Mouse (Mus musculus): ENCODE measurements at regions not wholly inside any gene's neighbourhood (a gene's known extent, or its start where the extent isn't known, plus 50 kb on each side); places are given as distances from the start of the nearest gene placed in this dataset.

GRCm38 (mm10) chr19:25729103-25729502, 56.9 kb downstream of the Dmrt2 start:
- DNase-seq (ENCODE audit: low spot score) (no peak), ATAC-seq (replicated peaks; ENCODE audit: insufficient number of reproducible peaks, low FRiP score, low TSS enrichment, low read depth) (no peak)
- no peaks in the 10 kb centered on the region for H3K36me3 ChIP-seq (replicated peaks; ENCODE audit: control insufficient read depth, insufficient read depth, low read depth, low read length)
- no peak overlapping the region for H3K4me3 ChIP-seq (ENCODE audit: low read depth, low read length)
- no peaks in the 10 kb centered on the region for H3K4me1 ChIP-seq (ENCODE audit: control insufficient read depth, insufficient read depth, low read length)
- H3K27me3 ChIP-seq (ENCODE audit: control insufficient read depth, insufficient read depth, low read length) = no peaks in the 10 kb centered on the region
- no peak overlapping the region for H3K9ac ChIP-seq (replicated peaks; ENCODE audit: low read length)
- no peaks in the 10 kb centered on the region for H3K9me3 ChIP-seq (replicated peaks; ENCODE audit: control insufficient read depth, low read length)
- H3K4me2 ChIP-seq (ENCODE audit: low read depth, low read length) = no peak overlapping the region
- H3K27ac ChIP-seq (replicated peaks; ENCODE audit: low read depth, low read length) = no peak overlapping the region
- WGBS = 84% methylated on average over 5 of the region's 5 CpGs

DNA sequence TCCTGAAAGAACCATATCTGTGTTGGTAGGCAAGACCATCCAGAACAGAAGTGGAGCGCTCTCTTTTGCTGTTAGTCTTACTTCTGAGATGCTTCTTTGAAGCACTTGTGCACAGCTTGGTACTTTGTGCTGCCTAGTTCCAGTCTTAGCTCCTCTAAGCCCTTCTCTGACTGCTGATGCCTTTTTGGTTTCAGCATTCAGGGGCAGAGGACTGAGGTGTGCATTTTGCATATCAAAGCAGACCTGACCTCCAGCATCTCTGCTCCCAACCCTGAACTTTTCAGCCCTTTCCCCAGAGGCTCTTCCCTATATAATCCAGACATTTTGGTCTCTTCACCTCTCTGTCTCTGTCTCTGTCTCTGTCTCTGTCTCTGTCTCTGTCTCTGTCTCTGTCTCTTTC, 57.4 kb downstream of the Dmrt2 start:
- Histone ChIP-seq H3K9me3 (replicated peaks; ENCODE audit: control insufficient read depth, low read length) (no peaks in the 10 kb centered on the region), H3K27me3 (ENCODE audit: control insufficient read depth, insufficient read depth, low read length) (no peaks in the 10 kb centered on the region), H3K4me1 (ENCODE audit: control insufficient read depth, insufficient read depth, low read length) (no peaks in the 10 kb centered on the region), H3K27ac (replicated peaks; ENCODE audit: low read depth, low read length) (no peak overlapping the region), H3K4me2 (ENCODE audit: low read depth, low read length) (no peak overlapping the region), H3K4me3 (ENCODE audit: low read depth, low read length) (no peak overlapping the region), H3K36me3 (replicated peaks; ENCODE audit: control insufficient read depth, insufficient read depth, low read depth, low read length) (no peaks in the 10 kb centered on the region), H3K9ac (replicated peaks; ENCODE audit: low read length) (no peak overlapping the region)
- ATAC-seq (replicated peaks; ENCODE audit: insufficient number of reproducible peaks, low FRiP score, low TSS enrichment, low read depth) = no peak
- no peak for DNase-seq (ENCODE audit: low spot score)
- WGBS = 83% methylated on average over 1 of the region's 1 CpGs

DNA sequence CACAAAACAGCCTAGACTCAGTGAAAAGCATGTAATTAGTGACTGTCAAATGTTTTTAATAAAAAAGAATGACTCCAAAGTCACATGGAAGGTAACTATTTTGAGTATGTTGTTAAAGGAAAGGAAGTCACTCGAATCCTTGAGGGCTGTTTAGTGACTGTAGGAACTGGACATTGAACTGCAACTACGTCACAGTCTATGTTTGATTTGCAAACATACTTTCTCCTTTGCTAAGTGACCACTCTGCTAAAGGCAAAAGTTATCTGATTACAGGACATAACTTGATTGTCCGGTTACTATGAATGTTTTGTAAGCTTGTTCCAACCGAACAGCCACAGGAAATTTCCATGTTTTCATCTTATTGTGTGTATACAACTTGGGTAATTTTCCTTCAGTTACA, 106.2 kb downstream of the Dmrt2 start:
- H3K27ac ChIP-seq (replicated peaks; ENCODE audit: low read depth, low read length) = no peak overlapping the region
- H3K27me3 ChIP-seq (ENCODE audit: control insufficient read depth, insufficient read depth, low read length) = no peaks in the 10 kb centered on the region
- no peak overlapping the region for H3K9ac ChIP-seq (replicated peaks; ENCODE audit: low read length)
- H3K36me3 ChIP-seq (replicated peaks; ENCODE audit: control insufficient read depth, insufficient read depth, low read depth, low read length) = no peaks in the 10 kb centered on the region
- WGBS = 85% methylated on average over 4 of the region's 4 CpGs
- H3K4me2 ChIP-seq (ENCODE audit: low read depth, low read length) = no peak overlapping the region
- H3K4me1 ChIP-seq (ENCODE audit: control insufficient read depth, insufficient read depth, low read length) = no peaks in the 10 kb centered on the region
- no peaks in the 10 kb centered on the region for H3K9me3 ChIP-seq (replicated peaks; ENCODE audit: control insufficient read depth, low read length)
- DNase-seq (ENCODE audit: low spot score) (no peak), ATAC-seq (replicated peaks; ENCODE audit: insufficient number of reproducible peaks, low FRiP score, low TSS enrichment, low read depth) (no peak)
- no peak overlapping the region for H3K4me3 ChIP-seq (ENCODE audit: low read depth, low read length)

- ATAC-seq (replicated peaks; ENCODE audit: insufficient number of reproducible peaks, low FRiP score, low TSS enrichment, low read depth) = no peak
- no peaks in the 10 kb centered on the region for H3K4me1 ChIP-seq (ENCODE audit: control insufficient read depth, insufficient read depth, low read length)
- WGBS = 42% methylated on average over 7 of the region's 7 CpGs
- H3K27me3 ChIP-seq (ENCODE audit: control insufficient read depth, insufficient read depth, low read length) = no peaks in the 10 kb centered on the region
- no peak overlapping the region for H3K27ac ChIP-seq (replicated peaks; ENCODE audit: low read depth, low read length)
- H3K4me3 ChIP-seq (ENCODE audit: low read depth, low read length) = no peak overlapping the region
- DNase-seq (ENCODE audit: low spot score) = no peak
- H3K9ac ChIP-seq (replicated peaks; ENCODE audit: low read length) = no peak overlapping the region
- no peaks in the 10 kb centered on the region for H3K36me3 ChIP-seq (replicated peaks; ENCODE audit: control insufficient read depth, insufficient read depth, low read depth, low read length)
- no peak overlapping the region for H3K4me2 ChIP-seq (ENCODE audit: low read depth, low read length)
- no peaks in the 10 kb centered on the region for H3K9me3 ChIP-seq (replicated peaks; ENCODE audit: control insufficient read depth, low read length)
These were observed 107.1 kb downstream of the Dmrt2 start for GRCm38 (mm10) chr19:25779356-25779755.

- no peaks in the 10 kb centered on the region for H3K36me3 ChIP-seq (replicated peaks; ENCODE audit: control insufficient read depth, insufficient read depth, low read depth, low read length)
- no peak for ATAC-seq (replicated peaks; ENCODE audit: insufficient number of reproducible peaks, low FRiP score, low TSS enrichment, low read depth)
- H3K9me3 ChIP-seq (replicated peaks; ENCODE audit: control insufficient read depth, low read length) = no peaks in the 10 kb centered on the region
- H3K4me1 ChIP-seq (ENCODE audit: control insufficient read depth, insufficient read depth, low read length) = no peaks in the 10 kb centered on the region
- no peak overlapping the region for H3K9ac ChIP-seq (replicated peaks; ENCODE audit: low read length)
- H3K4me2 ChIP-seq (ENCODE audit: low read depth, low read length) = no peak overlapping the region
- no peak overlapping the region for H3K4me3 ChIP-seq (ENCODE audit: low read depth, low read length)
- H3K27ac ChIP-seq (replicated peaks; ENCODE audit: low read depth, low read length) = no peak overlapping the region
- no peaks in the 10 kb centered on the region for H3K27me3 ChIP-seq (ENCODE audit: control insufficient read depth, insufficient read depth, low read length)
- DNase-seq (ENCODE audit: low spot score) = peak; percentile 36
- 49% methylated on average over 7 of the region's 7 CpGs for WGBS
These were observed 109.1 kb downstream of the Dmrt2 start for GRCm38 (mm10) chr19:25781314-25781713.

GRCm38 (mm10) chr19:25802692-25803091, 130.5 kb downstream of the Dmrt2 start:
- ATAC-seq (replicated peaks; ENCODE audit: insufficient number of reproducible peaks, low FRiP score, low TSS enrichment, low read depth) = no peak
- no peak overlapping the region for H3K27ac ChIP-seq (replicated peaks; ENCODE audit: low read depth, low read length)
- H3K9ac ChIP-seq (replicated peaks; ENCODE audit: low read length) = no peak overlapping the region
- no peaks in the 10 kb centered on the region for H3K4me1 ChIP-seq (ENCODE audit: control insufficient read depth, insufficient read depth, low read length)
- H3K9me3 ChIP-seq (replicated peaks; ENCODE audit: control insufficient read depth, low read length) = no peaks in the 10 kb centered on the region
- no peak overlapping the region for H3K4me2 ChIP-seq (ENCODE audit: low read depth, low read length)
- H3K27me3 ChIP-seq (ENCODE audit: control insufficient read depth, insufficient read depth, low read length) = no peaks in the 10 kb centered on the region
- 76% methylated on average over 7 of the region's 7 CpGs for WGBS
- H3K36me3 ChIP-seq (replicated peaks; ENCODE audit: control insufficient read depth, insufficient read depth, low read depth, low read length) = no peaks in the 10 kb centered on the region
- no peak for DNase-seq (ENCODE audit: low spot score)
- no peak overlapping the region for H3K4me3 ChIP-seq (ENCODE audit: low read depth, low read length)

GRCm38 (mm10) chr19:25805351-25805750, 133.1 kb downstream of the Dmrt2 start:
- no peaks in the 10 kb centered on the region for H3K9me3 ChIP-seq (replicated peaks; ENCODE audit: control insufficient read depth, low read length)
- no peak overlapping the region for H3K4me2 ChIP-seq (ENCODE audit: low read depth, low read length)
- ATAC-seq (replicated peaks; ENCODE audit: insufficient number of reproducible peaks, low FRiP score, low TSS enrichment, low read depth) = no peak
- no peaks in the 10 kb centered on the region for H3K36me3 ChIP-seq (replicated peaks; ENCODE audit: control insufficient read depth, insufficient read depth, low read depth, low read length)
- peak; percentile 58 for DNase-seq (ENCODE audit: low spot score)
- no peak overlapping the region for H3K9ac ChIP-seq (replicated peaks; ENCODE audit: low read length)
- H3K4me1 ChIP-seq (ENCODE audit: control insufficient read depth, insufficient read depth, low read length) = no peaks in the 10 kb centered on the region
- H3K27me3 ChIP-seq (ENCODE audit: control insufficient read depth, insufficient read depth, low read length) = no peaks in the 10 kb centered on the region
- WGBS = 44% methylated on average over 11 of the region's 11 CpGs
- no peak overlapping the region for H3K4me3 ChIP-seq (ENCODE audit: low read depth, low read length)
- no peak overlapping the region for H3K27ac ChIP-seq (replicated peaks; ENCODE audit: low read depth, low read length)

GRCm38 (mm10) chr19:25813651-25814050, 141.4 kb downstream of the Dmrt2 start:
- DNase-seq (ENCODE audit: low spot score) (no peak), ATAC-seq (replicated peaks; ENCODE audit: insufficient number of reproducible peaks, low FRiP score, low TSS enrichment, low read depth) (no peak)
- H3K36me3 ChIP-seq (replicated peaks; ENCODE audit: control insufficient read depth, insufficient read depth, low read depth, low read length) = no peaks in the 10 kb centered on the region
- H3K4me2 ChIP-seq (ENCODE audit: low read depth, low read length) = no peak overlapping the region
- no peak overlapping the region for H3K9ac ChIP-seq (replicated peaks; ENCODE audit: low read length)
- no peaks in the 10 kb centered on the region for H3K27me3 ChIP-seq (ENCODE audit: control insufficient read depth, insufficient read depth, low read length)
- no peaks in the 10 kb centered on the region for H3K4me1 ChIP-seq (ENCODE audit: control insufficient read depth, insufficient read depth, low read length)
- H3K4me3 ChIP-seq (ENCODE audit: low read depth, low read length) = no peak overlapping the region
- 69% methylated on average over 7 of the region's 7 CpGs for WGBS
- no peaks in the 10 kb centered on the region for H3K9me3 ChIP-seq (replicated peaks; ENCODE audit: control insufficient read depth, low read length)
- no peak overlapping the region for H3K27ac ChIP-seq (replicated peaks; ENCODE audit: low read depth, low read length)
